Mouse (Mus musculus): ENCODE results near the gene A630076J17Rik.

The A630076J17Rik gene

GRCm38 (mm10) chr3:107230527-107230926 lies at the start of gene A630076J17Rik:
Gene A630076J17Rik, plus strand, starts transcription at chr3:107230614.
- Histone ChIP-seq H3K36me3 (ENCODE audit: insufficient read depth, low read length) (no peaks in the 10 kb centered on the region), H3K4me3 (replicated peaks; ENCODE audit: low read length) (no peak within 1 kb of the TSS), H3K27me3 (ENCODE audit: insufficient read depth, low read length) (peaks cover 18% of the 10 kb centered on the region), H3K4me1 (replicated peaks; ENCODE audit: low read depth, low read length) (no peaks in the 10 kb centered on the region), H3K9me3 (ENCODE audit: low read length) (no peaks in the 10 kb centered on the region)
- no peak for TF ChIP-seq NANOG (IDR thresholded peaks at IDR 0.05; ENCODE audit: borderline replicate concordance, low read length)
- TF ChIP-seq POU5F1 (IDR thresholded peaks at IDR 0.05; ENCODE audit: borderline replicate concordance, low read length): no peak
- no peak for TF ChIP-seq CTCF (conservative IDR thresholded peaks at IDR 0.05; ENCODE audit: low read length)

DNA sequence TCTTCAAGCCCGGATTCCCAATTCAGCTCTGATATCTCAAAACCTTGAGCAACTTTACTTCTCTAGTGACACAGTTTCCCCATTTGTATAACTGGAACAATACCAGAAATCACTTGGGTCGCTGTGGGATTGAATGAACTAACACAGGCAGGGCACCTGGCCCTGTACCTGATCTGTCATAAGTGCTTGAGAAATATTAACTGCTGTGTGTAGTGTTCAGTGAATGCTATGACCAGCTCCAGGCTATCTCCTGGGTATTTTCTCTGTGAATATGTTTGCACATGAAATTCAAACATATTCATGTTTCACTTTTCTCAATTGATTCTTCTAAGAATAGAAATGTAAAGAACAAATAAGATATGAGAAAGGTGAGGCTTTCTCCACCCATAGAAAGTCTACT lies 49.6 kb upstream of the A630076J17Rik start:
- no peak overlapping the region for H3K4me3 ChIP-seq (replicated peaks; ENCODE audit: low read length)
- H3K36me3 ChIP-seq (ENCODE audit: insufficient read depth, low read length): no peaks in the 10 kb centered on the region
- H3K27me3 ChIP-seq (ENCODE audit: insufficient read depth, low read length): peaks cover 2% of the 10 kb centered on the region; the same call in 1 of the 2 replicates
- TF ChIP-seq NANOG (IDR thresholded peaks at IDR 0.05; ENCODE audit: borderline replicate concordance, low read length): no peak
- no peak for TF ChIP-seq CTCF (conservative IDR thresholded peaks at IDR 0.05; ENCODE audit: low read length)
- TF ChIP-seq POU5F1 (IDR thresholded peaks at IDR 0.05; ENCODE audit: borderline replicate concordance, low read length): no peak
- H3K9me3 ChIP-seq (ENCODE audit: low read length): peaks cover 11% of the 10 kb centered on the region; the same call in 1 of the 2 replicates
- H3K4me1 ChIP-seq (replicated peaks; ENCODE audit: low read depth, low read length): no peaks in the 10 kb centered on the region

GRCm38 (mm10) chr3:107182756-107183155 lies 47.7 kb upstream of the A630076J17Rik start, which contains the start of gene Kcna10:
Gene Kcna10, plus strand, starts transcription at chr3:107183056.
- TF ChIP-seq NANOG (IDR thresholded peaks at IDR 0.05; ENCODE audit: borderline replicate concordance, low read length): no peak
- TF ChIP-seq CTCF (conservative IDR thresholded peaks at IDR 0.05; ENCODE audit: low read length): no peak
- TF ChIP-seq POU5F1 (IDR thresholded peaks at IDR 0.05; ENCODE audit: borderline replicate concordance, low read length): no peak
- Histone ChIP-seq H3K36me3 (ENCODE audit: insufficient read depth, low read length) (no peaks in the 10 kb centered on the region), H3K9me3 (ENCODE audit: low read length) (peaks cover 11% of the 10 kb centered on the region; the same call in 1 of the 2 replicates), H3K27me3 (ENCODE audit: insufficient read depth, low read length) (peaks cover 2% of the 10 kb centered on the region; the same call in 1 of the 2 replicates), H3K4me3 (replicated peaks; ENCODE audit: low read length) (no peak within 1 kb of the TSS), H3K4me1 (replicated peaks; ENCODE audit: low read depth, low read length) (no peaks in the 10 kb centered on the region)

- Histone ChIP-seq H3K4me1 (replicated peaks; ENCODE audit: low read depth, low read length) (no peaks in the 10 kb centered on the region), H3K9me3 (ENCODE audit: low read length) (peaks cover 11% of the 10 kb centered on the region; the same call in 1 of the 2 replicates), H3K36me3 (ENCODE audit: insufficient read depth, low read length) (no peaks in the 10 kb centered on the region), H3K27me3 (ENCODE audit: insufficient read depth, low read length) (peaks cover 2% of the 10 kb centered on the region; the same call in 1 of the 2 replicates), H3K4me3 (replicated peaks; ENCODE audit: low read length) (no peak overlapping the region)
- no peak for TF ChIP-seq NANOG (IDR thresholded peaks at IDR 0.05; ENCODE audit: borderline replicate concordance, low read length)
- TF ChIP-seq POU5F1 (IDR thresholded peaks at IDR 0.05; ENCODE audit: borderline replicate concordance, low read length): no peak
- no peak for TF ChIP-seq CTCF (conservative IDR thresholded peaks at IDR 0.05; ENCODE audit: low read length)
Measured at GRCm38 (mm10) chr3:107183178-107183577, 47.2 kb upstream of the A630076J17Rik start.

GRCm38 (mm10) chr3:107185597-107185996 lies 44.8 kb upstream of the A630076J17Rik start:
- H3K9me3 ChIP-seq (ENCODE audit: low read length): peaks cover 6% of the 10 kb centered on the region; the same call in 1 of the 2 replicates
- H3K4me1 ChIP-seq (replicated peaks; ENCODE audit: low read depth, low read length): no peaks in the 10 kb centered on the region
- H3K36me3 ChIP-seq (ENCODE audit: insufficient read depth, low read length): no peaks in the 10 kb centered on the region
- TF ChIP-seq CTCF (conservative IDR thresholded peaks at IDR 0.05; ENCODE audit: low read length) (no peak), NANOG (IDR thresholded peaks at IDR 0.05; ENCODE audit: borderline replicate concordance, low read length) (no peak), POU5F1 (IDR thresholded peaks at IDR 0.05; ENCODE audit: borderline replicate concordance, low read length) (no peak)
- H3K4me3 ChIP-seq (replicated peaks; ENCODE audit: low read length): no peak overlapping the region
- peaks cover 2% of the 10 kb centered on the region; the same call in 1 of the 2 replicates for H3K27me3 ChIP-seq (ENCODE audit: insufficient read depth, low read length)

DNA sequence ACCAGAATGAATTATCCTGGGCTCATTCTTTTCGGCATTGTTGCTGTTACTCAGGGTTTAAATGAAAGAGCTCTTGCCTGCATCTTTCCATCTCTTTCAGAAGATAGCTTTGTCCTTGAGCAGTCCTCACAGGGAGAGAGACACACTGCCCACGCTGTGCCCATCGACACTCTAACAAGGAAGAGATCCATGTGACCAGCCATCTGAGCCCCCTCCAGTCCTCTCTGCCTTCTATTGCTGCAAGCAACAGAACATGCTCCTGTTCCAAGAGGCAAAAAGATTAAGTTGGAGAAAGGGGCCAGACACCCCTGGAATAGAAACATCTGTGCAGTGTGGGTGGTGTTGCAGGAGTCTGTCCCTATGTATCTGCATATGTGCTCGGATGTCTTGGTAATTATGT lies 43.4 kb upstream of the A630076J17Rik start:
- no peak for TF ChIP-seq CTCF (conservative IDR thresholded peaks at IDR 0.05; ENCODE audit: low read length)
- TF ChIP-seq POU5F1 (IDR thresholded peaks at IDR 0.05; ENCODE audit: borderline replicate concordance, low read length): no peak
- no peak for TF ChIP-seq NANOG (IDR thresholded peaks at IDR 0.05; ENCODE audit: borderline replicate concordance, low read length)
- no peaks in the 10 kb centered on the region for H3K36me3 ChIP-seq (ENCODE audit: insufficient read depth, low read length)
- H3K27me3 ChIP-seq (ENCODE audit: insufficient read depth, low read length): peaks cover 2% of the 10 kb centered on the region; the same call in 1 of the 2 replicates
- H3K9me3 ChIP-seq (ENCODE audit: low read length): 0 out of 2 replicates have a peak, but pooled peaks cover 3% of the 10 kb centered on the region
- H3K4me3 ChIP-seq (replicated peaks; ENCODE audit: low read length): no peak overlapping the region
- H3K4me1 ChIP-seq (replicated peaks; ENCODE audit: low read depth, low read length): no peaks in the 10 kb centered on the region

GRCm38 (mm10) chr3:107188226-107188899 lies 42.1 kb upstream of the A630076J17Rik start:
- Histone ChIP-seq H3K27me3 (ENCODE audit: insufficient read depth, low read length) (0 out of 2 replicates have a peak, but pooled peaks cover 2% of the 10 kb centered on the region), H3K4me3 (replicated peaks; ENCODE audit: low read length) (no peak overlapping the region), H3K4me1 (replicated peaks; ENCODE audit: low read depth, low read length) (no peaks in the 10 kb centered on the region), H3K36me3 (ENCODE audit: insufficient read depth, low read length) (no peaks in the 10 kb centered on the region), H3K9me3 (ENCODE audit: low read length) (no peaks in the 10 kb centered on the region)
- TF ChIP-seq CTCF (conservative IDR thresholded peaks at IDR 0.05; ENCODE audit: low read length) (peak; percentile 58), NANOG (IDR thresholded peaks at IDR 0.05; ENCODE audit: borderline replicate concordance, low read length) (no peak)

- peaks cover 5% of the 10 kb centered on the region; the same call in 1 of the 2 replicates for H3K27me3 ChIP-seq (ENCODE audit: insufficient read depth, low read length)
- peaks cover 10% of the 10 kb centered on the region for H3K4me1 ChIP-seq (replicated peaks; ENCODE audit: low read depth, low read length)
- H3K9me3 ChIP-seq (ENCODE audit: low read length): no peaks in the 10 kb centered on the region
- no peaks in the 10 kb centered on the region for H3K36me3 ChIP-seq (ENCODE audit: insufficient read depth, low read length)
- H3K4me3 ChIP-seq (replicated peaks; ENCODE audit: low read length): no peak overlapping the region
- TF ChIP-seq NANOG (IDR thresholded peaks at IDR 0.05; ENCODE audit: borderline replicate concordance, low read length) (no peak), POU5F1 (IDR thresholded peaks at IDR 0.05; ENCODE audit: borderline replicate concordance, low read length) (no peak), CTCF (conservative IDR thresholded peaks at IDR 0.05; ENCODE audit: low read length) (no peak)
Measured at GRCm38 (mm10) chr3:107201310-107202180, 28.9 kb upstream of the A630076J17Rik start.
